Mouse (Mus musculus): ENCODE measurements around the gene Trmt5. TPM values are rescaled to one million over a fixed set of nuclear protein-coding genes. Genes with fewer than 3 reads are reported as not detected.

The Trmt5 gene
- total and polyA plus RNA-seq, 2 experiments from 2014 or later, result 9.7 to 15.0 TPM

DNA sequence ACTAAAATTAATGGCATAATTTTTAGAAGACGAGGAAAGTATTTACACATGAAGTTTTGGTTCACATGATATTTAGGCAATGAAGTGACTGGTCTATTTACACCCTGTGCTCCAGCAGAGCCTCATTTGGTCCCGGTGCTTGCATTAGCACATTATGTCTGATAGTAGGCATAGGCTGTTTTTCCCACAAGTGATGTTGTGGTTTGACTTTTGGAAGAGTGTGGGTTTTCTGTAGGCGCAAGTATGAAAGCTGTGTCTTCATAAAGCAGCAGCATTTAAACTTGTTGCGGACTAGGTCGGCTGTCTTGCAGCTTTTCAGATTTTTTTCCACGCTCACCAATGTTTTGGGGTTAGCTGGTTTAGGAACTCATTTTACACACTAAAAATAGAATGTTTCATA, 27.2 kb downstream of the Trmt5 start:
- no peak for TF ChIP-seq CTCF (IDR thresholded peaks at IDR 0.05; ENCODE audit: low read depth)
- H3K4me3 ChIP-seq (ENCODE audit: low read length), result no peak overlapping the region
- no peak for ATAC-seq
- DNase-seq (ENCODE audit: low spot score), result no peak
- H3K9me3 ChIP-seq (ENCODE audit: low read length), result no peaks in the 10 kb centered on the region
- H3K27ac ChIP-seq, result no peak overlapping the region
- H3K4me2 ChIP-seq (ENCODE audit: low read depth, low read length), result no peak overlapping the region
- no peak overlapping the region for H3K9ac ChIP-seq (replicated peaks; ENCODE audit: low read length)
- 93% methylated on average over 6 of the region's 6 CpGs for WGBS
- H3K36me3 ChIP-seq (ENCODE audit: insufficient read depth, low read length), result no peaks in the 10 kb centered on the region
- no peaks in the 10 kb centered on the region for H3K4me1 ChIP-seq (ENCODE audit: insufficient read depth, low read length)
- H3K27me3 ChIP-seq (ENCODE audit: insufficient read depth, low read length), result no peaks in the 10 kb centered on the region

DNA sequence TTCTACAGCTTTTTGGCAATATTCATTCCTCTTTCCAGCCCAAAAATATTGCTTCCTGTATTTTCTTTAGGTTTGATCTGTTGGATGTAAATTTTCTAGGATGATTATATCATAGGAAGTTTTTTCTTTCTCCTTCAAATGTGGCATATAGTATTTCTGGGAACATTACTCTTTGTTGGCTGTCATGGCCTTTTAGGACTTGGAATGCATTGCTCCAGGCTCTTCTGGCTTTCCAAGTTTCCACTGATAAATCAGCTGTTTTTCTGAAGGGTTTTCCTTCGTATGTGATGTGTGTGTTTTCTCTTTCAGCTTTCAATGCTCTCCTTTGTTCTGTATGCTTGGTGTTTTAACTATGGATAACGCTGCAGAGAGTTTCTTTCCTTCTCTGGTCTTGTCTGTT, 31.5 kb downstream of the Trmt5 start:
- Histone ChIP-seq H3K4me2 (ENCODE audit: low read depth, low read length) (no peak overlapping the region), H3K27me3 (ENCODE audit: insufficient read depth, low read length) (no peaks in the 10 kb centered on the region), H3K4me3 (ENCODE audit: low read length) (no peak overlapping the region), H3K9me3 (ENCODE audit: low read length) (no peaks in the 10 kb centered on the region), H3K9ac (replicated peaks; ENCODE audit: low read length) (no peak overlapping the region), H3K27ac (no peak overlapping the region), H3K4me1 (ENCODE audit: insufficient read depth, low read length) (no peaks in the 10 kb centered on the region), H3K36me3 (ENCODE audit: insufficient read depth, low read length) (no peaks in the 10 kb centered on the region)
- DNase-seq (ENCODE audit: low spot score) (no peak), ATAC-seq (no peak)
- 54% methylated on average over 2 of the region's 2 CpGs for WGBS
- no peak for TF ChIP-seq CTCF (IDR thresholded peaks at IDR 0.05; ENCODE audit: low read depth)

DNA sequence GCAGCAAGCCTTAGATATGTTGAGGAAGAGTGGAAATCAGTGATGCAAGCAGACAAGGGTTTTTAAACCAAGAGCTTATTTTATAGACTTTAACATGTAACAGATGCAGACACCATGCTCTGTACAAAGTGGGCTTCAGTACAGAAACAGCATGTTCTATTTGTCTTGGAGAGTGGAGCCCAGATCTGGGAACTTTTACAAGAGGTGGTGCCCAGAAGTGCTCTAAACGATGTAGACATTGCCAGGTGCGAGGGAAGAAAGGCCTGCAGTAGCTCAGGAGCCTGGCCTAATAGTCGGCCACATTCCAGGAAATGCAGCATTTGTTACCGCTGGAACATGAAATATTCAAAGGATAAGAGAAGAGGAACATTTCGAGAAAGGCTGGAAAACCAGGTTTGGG, 40.8 kb downstream of the Trmt5 start:
- Histone ChIP-seq H3K9ac (replicated peaks; ENCODE audit: low read length) (no peak overlapping the region), H3K4me1 (ENCODE audit: insufficient read depth, low read length) (no peaks in the 10 kb centered on the region), H3K4me3 (ENCODE audit: low read length) (no peak overlapping the region), H3K27ac (no peak overlapping the region), H3K27me3 (ENCODE audit: insufficient read depth, low read length) (no peaks in the 10 kb centered on the region), H3K36me3 (ENCODE audit: insufficient read depth, low read length) (no peaks in the 10 kb centered on the region), H3K9me3 (ENCODE audit: low read length) (no peaks in the 10 kb centered on the region), H3K4me2 (ENCODE audit: low read depth, low read length) (no peak overlapping the region)
- DNase-seq (ENCODE audit: low spot score), result no peak
- TF ChIP-seq CTCF (IDR thresholded peaks at IDR 0.05; ENCODE audit: low read depth), result no peak
- ATAC-seq, result no peak
- 79% methylated on average over 5 of the region's 5 CpGs for WGBS

DNA sequence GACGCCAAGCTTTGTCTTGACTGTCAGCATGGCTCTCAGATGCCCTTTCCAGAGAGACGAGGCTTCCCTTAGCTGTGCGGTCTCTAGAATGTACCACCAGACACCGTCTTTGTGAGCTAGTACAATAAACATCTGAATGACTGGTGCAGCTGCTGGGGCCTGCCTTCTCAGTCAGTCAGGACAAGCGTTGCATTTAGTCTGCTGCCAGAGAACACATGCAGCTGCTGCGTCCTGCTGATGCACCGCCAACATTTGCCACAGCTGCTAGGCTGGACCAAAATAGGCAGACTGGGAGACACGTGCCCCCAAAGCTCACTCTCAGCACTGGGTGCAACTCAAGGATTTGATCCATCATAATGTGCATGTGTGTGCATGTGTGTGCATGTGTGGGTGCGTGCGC, 44.5 kb downstream of the Trmt5 start:
- peak; percentile 90 for ATAC-seq
- Histone ChIP-seq H3K4me1 (ENCODE audit: insufficient read depth, low read length) (no peaks in the 10 kb centered on the region), H3K4me2 (ENCODE audit: low read depth, low read length) (no peak overlapping the region), H3K27me3 (ENCODE audit: insufficient read depth, low read length) (no peaks in the 10 kb centered on the region), H3K9me3 (ENCODE audit: low read length) (no peaks in the 10 kb centered on the region), H3K9ac (replicated peaks; ENCODE audit: low read length) (no peak overlapping the region), H3K27ac (0 out of 2 replicates have a peak overlapping the region, but pooled peaks have one; percentile 11), H3K36me3 (ENCODE audit: insufficient read depth, low read length) (no peaks in the 10 kb centered on the region), H3K4me3 (ENCODE audit: low read length) (no peak overlapping the region)
- DNase-seq (ENCODE audit: low spot score), result peak; percentile 66
- no peak for TF ChIP-seq CTCF (IDR thresholded peaks at IDR 0.05; ENCODE audit: low read depth)
- 36% methylated on average over 10 of the region's 10 CpGs for WGBS

DNA sequence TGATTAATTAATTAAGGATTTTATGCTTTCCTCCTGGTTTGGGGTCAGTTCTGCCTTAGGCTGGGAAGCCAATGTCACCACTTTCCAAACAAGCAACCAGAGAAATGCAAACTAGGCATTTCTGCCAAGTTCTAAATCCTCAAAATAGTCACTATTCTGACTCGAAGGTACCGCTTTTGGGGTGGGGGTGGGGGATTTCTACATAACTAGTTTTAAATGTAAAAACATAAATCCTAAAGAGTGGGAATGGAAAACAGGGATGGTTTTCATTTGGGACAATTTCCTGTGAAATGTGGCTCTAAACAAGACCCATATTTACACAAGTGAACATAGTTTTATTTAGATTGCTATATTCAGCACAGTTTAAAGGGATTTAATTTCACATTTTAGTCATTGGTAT, 53.9 kb downstream of the Trmt5 start:
- Histone ChIP-seq H3K27me3 (ENCODE audit: insufficient read depth, low read length) (no peaks in the 10 kb centered on the region), H3K9ac (replicated peaks; ENCODE audit: low read length) (no peak overlapping the region), H3K4me3 (ENCODE audit: low read length) (no peak overlapping the region), H3K4me1 (ENCODE audit: insufficient read depth, low read length) (no peaks in the 10 kb centered on the region), H3K9me3 (ENCODE audit: low read length) (no peaks in the 10 kb centered on the region), H3K36me3 (ENCODE audit: insufficient read depth, low read length) (no peaks in the 10 kb centered on the region), H3K27ac (no peak overlapping the region), H3K4me2 (ENCODE audit: low read depth, low read length) (no peak overlapping the region)
- no peak for TF ChIP-seq CTCF (IDR thresholded peaks at IDR 0.05; ENCODE audit: low read depth)
- ATAC-seq, result no peak
- DNase-seq (ENCODE audit: low spot score), result no peak
- 70% methylated on average over 2 of the region's 2 CpGs for WGBS

DNA sequence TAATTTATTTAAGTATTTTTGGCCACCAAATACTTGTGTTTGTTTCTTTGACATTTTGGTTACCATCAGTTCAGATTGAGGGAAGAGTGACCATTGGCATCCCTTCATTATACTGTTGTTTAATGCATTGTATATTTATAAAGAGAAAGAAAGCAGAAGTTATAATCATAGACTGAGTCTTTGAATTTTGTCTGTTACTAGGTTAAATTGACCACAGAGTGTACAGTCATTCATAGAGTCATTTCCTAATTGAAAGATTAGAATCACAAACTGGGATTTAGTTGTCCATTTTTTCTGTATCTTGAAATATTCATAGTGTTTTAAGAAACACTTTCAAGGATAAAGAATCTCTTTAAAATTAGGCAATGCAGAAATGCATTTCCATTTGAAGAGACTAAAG, 55.0 kb downstream of the Trmt5 start:
- ATAC-seq (no peak), DNase-seq (ENCODE audit: low spot score) (no peak)
- H3K9ac ChIP-seq (replicated peaks; ENCODE audit: low read length), result no peak overlapping the region
- no peak overlapping the region for H3K4me3 ChIP-seq (ENCODE audit: low read length)
- H3K27me3 ChIP-seq (ENCODE audit: insufficient read depth, low read length), result no peaks in the 10 kb centered on the region
- H3K4me2 ChIP-seq (ENCODE audit: low read depth, low read length), result no peak overlapping the region
- no peaks in the 10 kb centered on the region for H3K36me3 ChIP-seq (ENCODE audit: insufficient read depth, low read length)
- no peak overlapping the region for H3K27ac ChIP-seq
- H3K4me1 ChIP-seq (ENCODE audit: insufficient read depth, low read length), result no peaks in the 10 kb centered on the region
- no peak for TF ChIP-seq CTCF (IDR thresholded peaks at IDR 0.05; ENCODE audit: low read depth)
- H3K9me3 ChIP-seq (ENCODE audit: low read length), result no peaks in the 10 kb centered on the region

DNA sequence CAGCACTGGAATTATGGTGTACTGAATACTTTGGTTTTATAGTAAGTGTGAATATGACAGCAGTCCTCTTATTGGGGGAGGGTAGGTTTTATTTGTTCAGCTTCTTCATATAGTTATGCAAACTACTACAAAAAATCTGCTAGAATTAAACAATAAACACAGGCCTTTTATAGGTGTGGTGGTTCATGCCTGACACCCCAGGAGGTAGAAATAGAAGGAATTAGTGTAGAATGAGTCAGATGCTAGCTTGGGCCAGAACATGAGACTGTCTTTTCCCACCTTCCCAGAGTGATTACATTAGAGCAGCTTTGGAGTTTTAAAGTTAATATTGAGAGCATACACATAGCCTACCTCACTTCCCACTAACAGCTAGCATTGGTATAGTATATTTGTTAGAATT, 56.3 kb downstream of the Trmt5 start:
- Histone ChIP-seq H3K4me2 (ENCODE audit: low read depth, low read length) (no peak overlapping the region), H3K36me3 (ENCODE audit: insufficient read depth, low read length) (no peaks in the 10 kb centered on the region), H3K9me3 (ENCODE audit: low read length) (no peaks in the 10 kb centered on the region), H3K4me1 (ENCODE audit: insufficient read depth, low read length) (no peaks in the 10 kb centered on the region), H3K27ac (no peak overlapping the region), H3K4me3 (ENCODE audit: low read length) (no peak overlapping the region), H3K27me3 (ENCODE audit: insufficient read depth, low read length) (no peaks in the 10 kb centered on the region), H3K9ac (replicated peaks; ENCODE audit: low read length) (no peak overlapping the region)
- ATAC-seq (no peak), DNase-seq (ENCODE audit: low spot score) (no peak)
- no peak for TF ChIP-seq CTCF (IDR thresholded peaks at IDR 0.05; ENCODE audit: low read depth)

Other genes starting within 250 kb of the Trmt5 start
- gene Six1, start 232.8 kb downstream of the Trmt5 start, total RNA-seq (2014; rRNA removed), result 0.22 and 0.47 TPM in 2 replicates
- 0.54 and 0.68 TPM in 2 replicates for gene Six1, start 232.8 kb downstream of the Trmt5 start, polyA plus RNA-seq (2015; fragmentation: Nextera tagmentation; extraction: Ambion mirVana)
- gene Six4, start 173.3 kb downstream of the Trmt5 start, total RNA-seq (2014; rRNA removed), result 1.6 and 1.8 TPM in 2 replicates
- 0.15 and 0.26 TPM in 2 replicates for gene Six4, start 173.3 kb downstream of the Trmt5 start, polyA plus RNA-seq (2015; fragmentation: Nextera tagmentation; extraction: Ambion mirVana)
- 14.6 and 17.4 TPM in 2 replicates for gene Mnat1, start 163.0 kb downstream of the Trmt5 start, total RNA-seq (2014; rRNA removed)
- 17.6 and 18.2 TPM in 2 replicates for gene Mnat1, start 163.0 kb downstream of the Trmt5 start, polyA plus RNA-seq (2015; fragmentation: Nextera tagmentation; extraction: Ambion mirVana)
- 26.5 and 45.4 TPM in 2 replicates for gene Slc38a6, start 69 bp upstream of the Trmt5 start, total RNA-seq (2014; rRNA removed)
- 6.4 and 10.7 TPM in 2 replicates for gene Slc38a6, start 69 bp upstream of the Trmt5 start, polyA plus RNA-seq (2015; fragmentation: Nextera tagmentation; extraction: Ambion mirVana)

All from hindbrain, postnatal 0 days (tissue).